Mouse (Mus musculus) thymus, postnatal 10 days (tissue): ENCODE measurements at regions not wholly inside any gene's neighbourhood (a gene's known extent, or its start where the extent isn't known, plus 50 kb on each side); places are given as distances from the start of the nearest gene placed in this dataset.
"Not testable (repeated sequence)": the region's sequence is repeated elsewhere in the genome, so short reads cannot be mapped to it uniquely, and the experiment has no call there.

Source experiments
- DNase-seq, 2 experiments: peaks; one replicate each; pipeline ENCODE4 v3.0.0; 2021; ENCODE audit warnings: low spot score in 2 of 2

DNA sequence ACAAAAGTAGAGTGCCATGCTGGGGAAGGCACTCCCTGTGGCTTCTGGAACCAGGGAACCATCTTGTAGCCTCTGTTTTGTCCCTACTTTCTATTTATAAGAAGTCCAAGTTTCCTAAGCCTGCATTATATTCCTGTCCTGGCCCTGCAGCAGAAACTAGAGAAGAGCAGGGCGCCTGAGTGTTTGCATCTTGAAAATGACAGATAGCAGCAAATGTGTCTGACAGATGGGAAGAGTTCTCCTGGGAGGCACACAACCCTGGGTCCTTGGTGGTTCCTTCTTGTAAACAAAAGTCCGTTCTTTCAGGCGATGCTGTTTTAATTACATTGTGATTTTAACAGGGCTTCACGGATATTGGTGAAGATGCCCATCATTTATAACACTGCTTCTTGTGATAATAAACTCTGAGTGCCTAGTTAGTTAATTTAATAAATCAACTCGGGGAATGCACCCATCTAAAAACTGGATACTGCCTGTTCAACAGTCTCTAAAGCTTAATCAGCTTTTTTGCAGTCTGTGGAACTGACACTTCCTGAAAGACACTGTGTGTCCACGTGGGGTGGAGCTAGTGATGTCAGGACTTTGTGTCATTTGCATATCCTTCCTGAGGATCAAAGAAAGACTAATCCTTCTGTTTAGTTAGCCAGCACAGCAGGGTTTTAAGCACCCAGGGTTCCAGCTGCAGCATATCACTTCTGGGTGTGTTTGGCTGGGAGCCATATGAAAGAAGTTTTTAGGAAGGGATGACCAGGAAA lies 188.3 kb upstream of the Ccdc54 start:
- DNase-seq, result no peak

DNA sequence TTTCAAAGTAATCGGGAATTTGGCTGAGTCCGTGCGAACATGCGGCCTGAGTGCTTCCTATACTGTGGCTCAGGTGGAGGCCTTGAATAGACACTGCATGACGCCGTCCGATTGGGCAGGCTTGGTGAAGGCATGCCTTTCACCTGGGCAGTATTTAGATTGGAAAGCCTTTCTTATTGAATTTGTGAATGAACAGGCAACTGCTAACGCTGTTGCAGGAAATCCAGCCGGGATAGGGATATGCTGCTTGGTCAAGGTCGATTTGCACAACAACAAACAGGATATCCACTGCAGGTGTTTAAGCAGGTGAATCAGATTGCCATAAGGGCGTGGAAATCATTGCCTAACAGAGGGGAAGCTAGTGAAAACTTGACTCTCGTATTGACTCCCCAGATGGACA lies 183.7 kb upstream of the Ccdc54 start:
- not testable (repeated sequence) for DNase-seq

GRCm38 (mm10) chr16:50766055-50766770 lies 175.3 kb upstream of the Ccdc54 start:
- no peak for DNase-seq

- no peak for DNase-seq
These were observed 171.1 kb upstream of the Ccdc54 start for GRCm38 (mm10) chr16:50762096-50762495.

DNA sequence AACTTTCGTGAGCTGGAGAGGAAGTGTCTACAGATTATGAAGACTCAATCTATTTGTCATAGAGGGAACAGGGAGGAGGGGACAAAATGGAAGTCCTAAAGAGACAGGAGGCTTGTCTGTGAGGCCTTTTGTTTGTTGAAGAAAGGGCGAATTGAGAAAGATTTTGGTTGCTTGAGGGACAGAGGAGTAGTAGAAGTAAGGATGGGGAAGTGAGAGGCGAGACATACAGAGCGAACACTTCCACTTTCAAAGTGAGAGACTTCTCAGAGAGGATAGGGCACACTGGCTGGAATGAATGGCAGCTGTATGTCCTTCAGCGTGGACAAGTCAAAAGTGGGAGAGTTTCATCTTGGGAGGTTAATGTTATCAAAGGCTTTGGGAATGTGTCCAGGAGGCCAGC lies 169.0 kb upstream of the Ccdc54 start:
- no peak for DNase-seq

DNA sequence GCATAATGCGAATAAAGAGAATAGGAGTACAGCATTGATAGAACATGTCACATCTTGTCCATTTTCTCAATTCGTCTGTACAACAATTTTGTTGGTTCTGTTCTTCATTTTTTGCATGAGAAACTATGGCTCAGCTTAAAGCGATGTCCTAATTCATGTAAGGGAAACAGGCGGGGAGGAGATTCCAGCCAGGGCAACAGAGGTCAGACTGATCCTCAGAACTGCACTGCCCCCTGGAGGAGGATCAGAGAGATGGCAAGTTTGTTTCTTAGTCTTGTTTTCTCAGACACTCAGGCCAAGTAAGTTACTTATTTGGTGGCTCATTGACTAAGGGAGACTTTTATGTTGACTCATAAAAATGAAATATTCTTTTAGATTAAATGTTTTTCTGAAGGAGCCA lies 165.7 kb upstream of the Ccdc54 start:
- DNase-seq, result peak in 1 of 2 experiments; percentile 45

DNA sequence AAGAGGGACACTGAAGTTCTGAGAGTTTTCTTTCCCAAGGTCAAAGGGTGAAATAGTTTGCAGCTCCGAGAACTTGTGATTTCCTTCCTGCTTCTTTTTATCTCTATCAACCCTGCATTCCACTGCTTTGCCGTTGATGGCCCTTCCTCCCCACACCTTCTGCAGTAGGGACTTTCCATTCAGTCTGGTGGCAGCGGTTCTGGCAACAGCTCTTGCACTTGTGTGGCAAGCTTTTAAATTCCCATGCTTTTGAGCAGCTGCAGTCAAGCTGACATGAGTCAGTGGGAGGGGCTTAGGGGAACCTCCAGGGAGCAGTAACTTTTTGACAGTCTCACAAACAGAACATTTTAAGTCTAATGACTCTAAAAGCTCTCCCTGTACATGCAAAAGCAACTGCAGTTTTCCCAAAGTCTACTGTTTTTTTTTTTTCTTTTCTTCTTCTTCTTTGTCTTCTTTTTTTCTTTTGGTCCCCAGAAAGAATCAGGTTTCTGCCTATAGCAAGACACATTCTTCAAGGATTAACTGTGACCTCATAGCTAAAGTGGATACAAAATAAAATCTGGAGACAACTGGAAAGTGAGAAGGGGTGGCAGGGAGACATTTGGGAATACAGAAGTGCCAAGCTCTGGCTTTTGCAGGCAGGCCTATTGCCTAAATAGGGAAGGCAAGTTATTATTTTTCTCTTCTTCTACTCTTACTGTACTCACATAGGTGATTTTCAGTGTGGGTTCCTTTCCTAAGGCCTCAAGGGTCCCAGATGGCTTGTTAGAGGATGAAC lies 162.8 kb upstream of the Ccdc54 start:
- no peak for DNase-seq

DNA sequence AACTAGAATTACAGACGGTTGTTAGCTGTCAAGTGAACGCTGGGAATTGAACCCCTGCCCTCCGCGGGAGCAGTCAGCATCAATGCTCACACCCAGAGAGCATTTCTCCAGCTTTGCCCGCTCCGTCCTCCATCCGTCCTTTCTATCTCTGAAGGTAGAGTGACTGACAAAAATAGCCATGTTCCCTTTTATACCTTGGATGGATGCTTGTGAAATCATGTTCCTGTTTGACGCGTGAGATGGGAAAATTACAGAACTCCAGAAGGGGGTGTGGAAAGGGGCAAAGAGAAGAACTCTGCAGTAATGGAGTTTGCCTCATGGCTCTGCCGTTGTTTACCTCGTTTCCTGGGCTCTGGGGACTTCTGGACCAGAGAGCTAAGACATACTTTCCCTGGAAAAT lies 162.1 kb upstream of the Ccdc54 start:
- DNase-seq, result no peak

DNA sequence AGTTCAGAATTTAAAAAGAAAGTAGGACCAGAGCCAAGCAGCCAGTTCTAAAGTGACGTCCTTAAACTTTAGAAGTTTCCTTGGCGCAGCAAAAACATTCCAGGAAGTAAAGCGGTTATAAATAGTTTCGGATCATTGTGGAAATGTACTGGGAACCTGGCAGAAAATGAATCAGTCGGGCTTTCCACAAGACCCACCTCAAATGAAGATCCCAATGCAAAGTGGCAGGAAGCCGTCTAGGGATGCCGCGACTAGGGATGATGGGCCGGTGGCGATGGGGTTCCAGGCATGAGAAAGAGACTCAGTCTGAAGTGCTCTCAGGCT lies 161.3 kb upstream of the Ccdc54 start:
- DNase-seq, result no peak

DNA sequence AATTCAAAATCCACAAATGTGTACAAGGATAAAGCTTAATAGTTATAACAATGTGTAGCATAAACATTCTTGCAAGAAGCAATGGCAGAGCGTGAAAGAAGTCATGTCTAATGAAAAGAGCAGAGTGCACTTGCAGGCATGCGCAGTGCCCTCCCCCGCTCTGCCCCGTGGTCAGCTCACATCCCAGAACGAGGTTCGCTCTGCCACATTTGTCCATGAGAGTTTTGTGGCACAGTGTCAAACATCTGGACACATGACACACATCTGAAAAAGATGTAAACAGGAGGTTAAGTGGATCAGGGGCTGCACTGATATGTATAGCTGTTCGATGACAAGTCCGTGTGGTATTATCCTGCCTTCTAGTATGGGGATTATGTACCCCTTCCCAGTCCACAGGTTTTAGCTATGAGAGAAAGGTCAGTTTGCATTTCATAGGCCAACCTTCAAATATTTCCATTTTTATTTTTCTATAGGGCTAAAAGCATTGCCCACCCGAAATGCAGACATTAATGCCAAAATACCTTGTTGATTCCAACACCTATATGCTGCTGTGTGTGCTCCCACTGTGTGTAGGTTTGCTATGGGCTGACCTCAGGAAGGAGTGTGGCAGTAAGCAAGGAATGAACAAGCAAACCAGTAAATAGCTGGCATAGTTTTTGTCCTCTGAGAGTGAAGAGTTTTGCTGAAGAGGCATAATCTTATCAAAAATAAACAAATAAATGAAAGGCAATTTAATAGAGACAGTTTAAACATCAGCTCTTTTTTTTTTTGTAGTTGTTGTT lies 160.7 kb upstream of the Ccdc54 start:
- DNase-seq, result no peak

DNA sequence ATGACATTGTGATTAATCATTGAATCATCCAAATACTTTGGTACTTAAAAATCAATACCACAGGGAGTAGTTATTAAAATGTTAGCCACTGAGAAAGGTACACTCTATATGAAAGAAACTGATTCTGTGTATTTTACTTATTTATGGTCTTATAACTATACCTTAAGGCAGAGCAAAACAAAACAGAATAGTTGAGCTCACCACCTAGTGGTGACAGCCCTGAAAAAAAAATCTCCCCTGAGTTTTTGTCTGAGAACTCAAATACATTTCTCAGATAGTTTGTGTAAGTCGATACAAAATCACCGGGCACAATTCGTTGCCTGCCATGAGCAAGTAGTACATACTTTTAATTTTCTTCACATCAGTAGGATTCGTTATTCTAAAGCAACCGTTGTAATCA lies 156.7 kb upstream of the Ccdc54 start:
- no peak for DNase-seq

DNA sequence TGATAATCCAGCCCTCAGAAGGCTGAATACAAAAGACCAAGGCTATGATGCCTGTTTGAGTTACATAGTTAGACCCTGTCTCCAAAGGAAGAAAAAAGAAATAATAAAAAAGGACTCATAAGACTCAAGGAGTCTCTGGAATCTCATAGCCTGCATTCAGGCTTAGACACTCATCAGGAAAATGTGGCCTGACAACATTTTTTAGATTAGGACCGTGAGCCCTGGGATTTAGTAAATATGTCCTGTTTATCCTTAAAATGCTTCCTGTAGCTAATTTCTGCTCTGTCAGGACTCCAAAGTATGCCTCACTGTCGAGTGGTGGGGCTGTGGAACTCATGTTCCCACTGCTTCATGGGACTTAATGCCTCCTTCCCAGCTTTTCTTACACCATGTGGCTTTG lies 154.8 kb upstream of the Ccdc54 start:
- no peak for DNase-seq

GRCm38 (mm10) chr16:50737396-50737843 lies 146.5 kb upstream of the Ccdc54 start:
- DNase-seq, result peak; percentile 6 to 12

DNA sequence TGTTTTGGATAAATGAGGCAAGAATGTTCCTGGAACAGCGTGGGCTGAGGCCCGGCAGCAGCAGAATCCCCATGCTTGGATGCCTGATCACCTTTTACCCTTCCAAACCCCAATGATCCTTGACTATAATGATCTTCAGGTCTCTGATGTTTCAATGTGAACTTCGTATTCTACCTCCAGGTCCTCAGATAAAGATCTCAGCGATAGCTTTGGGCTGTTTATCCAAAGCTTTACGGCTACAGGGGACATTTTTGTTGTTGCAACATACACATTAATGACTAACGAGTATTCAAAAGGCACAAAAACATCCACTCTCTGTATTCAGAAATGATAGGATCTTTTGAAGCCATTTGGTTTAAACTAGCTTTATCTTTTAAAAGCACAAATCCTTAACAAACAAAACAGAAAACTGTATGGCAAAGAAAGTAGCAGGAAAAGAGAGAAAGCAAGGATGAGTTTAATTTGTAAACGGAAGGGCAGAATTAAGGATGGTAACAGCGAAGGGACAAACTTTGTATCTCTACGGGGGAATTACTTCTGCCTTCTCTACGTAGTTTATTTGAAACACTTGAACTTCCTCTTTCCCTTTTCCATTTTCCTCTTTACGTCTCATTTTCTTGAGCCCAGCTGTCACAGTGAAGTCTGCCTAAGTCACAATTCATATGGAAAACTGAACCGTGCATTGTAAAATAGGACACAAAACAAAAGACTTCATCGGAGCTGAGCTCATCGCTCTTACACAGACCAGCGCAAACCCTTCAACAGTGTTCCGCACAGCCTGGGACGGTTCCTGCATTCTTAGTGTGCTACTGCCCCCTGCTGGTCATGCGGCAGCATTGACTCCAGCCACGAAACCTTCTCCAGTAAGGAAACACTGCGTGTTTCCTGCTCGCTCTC lies 145.4 kb upstream of the Ccdc54 start:
- DNase-seq, result peak; percentile 82 to 95

- DNase-seq, result no peak
These were observed 142.4 kb upstream of the Ccdc54 start for GRCm38 (mm10) chr16:50733359-50733758.

DNA sequence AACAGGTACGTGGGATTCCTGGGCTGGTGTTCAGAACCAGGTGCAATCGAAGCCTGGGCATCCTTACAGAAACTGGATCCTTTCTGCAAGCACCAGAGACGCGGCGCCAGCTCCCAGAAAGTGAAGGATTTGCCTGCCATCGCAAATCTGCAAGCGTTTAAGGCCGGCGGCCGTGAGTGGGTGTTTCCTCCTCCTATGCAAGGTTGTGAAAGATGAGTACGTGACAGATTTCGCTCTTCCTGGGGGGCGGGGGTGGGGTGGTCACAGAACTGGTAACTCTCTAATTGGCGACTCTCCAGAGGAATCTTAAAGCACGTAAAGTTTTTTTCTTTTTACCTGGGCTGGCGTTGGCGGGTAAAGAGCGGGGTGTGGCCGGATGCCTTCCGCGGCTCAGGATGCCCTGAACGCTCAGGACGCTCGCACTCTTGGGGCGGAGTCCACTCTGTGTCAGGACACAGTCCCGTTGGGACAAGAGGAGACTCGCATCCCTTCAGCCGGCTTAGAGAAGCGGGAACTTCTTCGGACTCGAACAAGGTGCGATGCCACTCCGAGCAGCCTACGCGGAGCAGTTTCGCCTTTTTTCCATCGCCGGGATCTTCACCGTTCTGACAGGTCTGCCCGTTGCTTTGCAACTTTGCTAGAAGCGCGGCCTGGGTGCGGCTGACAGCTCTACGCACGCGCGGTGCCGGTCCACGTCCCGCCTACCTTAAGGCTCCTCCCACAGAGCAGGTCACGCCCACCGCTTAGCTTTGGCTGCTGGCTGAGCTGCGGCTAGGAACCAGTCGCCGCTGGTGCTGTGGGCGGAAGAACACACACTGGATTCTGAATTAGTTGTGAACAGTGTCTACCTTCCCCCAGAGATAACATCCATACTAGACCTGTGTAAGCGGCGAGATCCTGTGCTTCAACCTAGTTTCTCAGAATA lies 141.4 kb upstream of the Ccdc54 start:
- DNase-seq, result peak; percentile 88 to 92

DNA sequence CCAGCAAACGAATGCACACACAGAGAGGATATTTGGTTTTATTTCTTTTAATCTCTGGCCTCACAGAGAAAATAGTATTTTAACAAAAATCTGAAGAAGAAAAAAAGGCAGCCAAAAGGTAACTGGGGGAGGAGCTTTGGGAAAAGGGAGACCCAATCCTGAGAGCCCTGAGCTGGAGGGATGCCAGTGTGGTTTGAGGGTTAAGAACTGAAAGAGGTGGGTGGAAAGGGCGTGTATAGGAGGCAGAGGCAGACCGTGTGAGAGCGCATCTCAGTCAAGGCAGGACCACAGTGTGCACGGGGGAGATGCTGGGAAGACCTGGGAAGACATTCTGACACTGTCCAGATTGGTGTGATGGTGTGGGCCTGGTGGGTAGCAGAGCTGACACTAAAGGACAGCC lies 138.4 kb upstream of the Ccdc54 start:
- no peak for DNase-seq

- DNase-seq, result no peak
These were observed 132.2 kb upstream of the Ccdc54 start for GRCm38 (mm10) chr16:50723144-50723543.

DNA sequence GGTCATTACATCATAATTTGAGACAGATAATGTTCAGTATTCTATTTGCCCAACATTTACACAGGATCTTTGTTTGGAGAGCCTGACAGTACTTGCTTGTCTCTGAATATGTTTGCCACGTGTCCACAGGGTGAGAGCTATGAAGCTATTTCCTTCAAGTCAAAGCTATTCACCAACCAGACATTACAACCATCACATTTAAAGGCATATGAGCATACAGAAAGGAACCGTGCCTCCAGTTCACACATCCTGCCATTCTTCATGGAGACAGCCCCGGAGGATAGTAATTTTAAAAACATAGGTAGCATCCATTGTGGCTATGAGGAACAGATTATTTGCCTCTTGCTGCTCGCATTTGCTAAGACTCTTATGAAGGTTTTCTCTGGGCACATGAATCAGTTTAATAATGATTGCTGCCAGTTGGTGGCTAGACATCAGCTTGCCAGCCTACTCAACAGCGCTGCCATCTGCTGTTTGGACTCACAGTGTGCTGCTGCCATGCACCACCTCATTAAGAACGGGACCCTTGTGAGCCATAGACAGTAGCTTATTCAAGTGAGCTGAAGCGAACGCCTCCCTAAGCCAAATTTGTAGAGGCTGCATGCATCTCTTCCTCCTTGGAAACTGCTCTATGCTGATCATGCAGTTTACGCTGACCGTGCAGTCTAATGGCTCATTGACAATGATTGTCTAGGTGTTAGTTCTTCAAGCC lies 126.5 kb upstream of the Ccdc54 start:
- DNase-seq, result peak in 1 of 2 experiments; percentile 11
